Mouse (Mus musculus): Measurements from ENCODE around the gene Mbd4. TPM values are rescaled to one million over a fixed set of nuclear protein-coding genes. Genes with fewer than 3 reads are reported as not detected.

The Mbd4 gene
- 4.1 and 4.3 TPM in 2 replicates for polyA plus RNA-seq (2015; fragmentation: Nextera tagmentation; extraction: Ambion mirVana)

DNA sequence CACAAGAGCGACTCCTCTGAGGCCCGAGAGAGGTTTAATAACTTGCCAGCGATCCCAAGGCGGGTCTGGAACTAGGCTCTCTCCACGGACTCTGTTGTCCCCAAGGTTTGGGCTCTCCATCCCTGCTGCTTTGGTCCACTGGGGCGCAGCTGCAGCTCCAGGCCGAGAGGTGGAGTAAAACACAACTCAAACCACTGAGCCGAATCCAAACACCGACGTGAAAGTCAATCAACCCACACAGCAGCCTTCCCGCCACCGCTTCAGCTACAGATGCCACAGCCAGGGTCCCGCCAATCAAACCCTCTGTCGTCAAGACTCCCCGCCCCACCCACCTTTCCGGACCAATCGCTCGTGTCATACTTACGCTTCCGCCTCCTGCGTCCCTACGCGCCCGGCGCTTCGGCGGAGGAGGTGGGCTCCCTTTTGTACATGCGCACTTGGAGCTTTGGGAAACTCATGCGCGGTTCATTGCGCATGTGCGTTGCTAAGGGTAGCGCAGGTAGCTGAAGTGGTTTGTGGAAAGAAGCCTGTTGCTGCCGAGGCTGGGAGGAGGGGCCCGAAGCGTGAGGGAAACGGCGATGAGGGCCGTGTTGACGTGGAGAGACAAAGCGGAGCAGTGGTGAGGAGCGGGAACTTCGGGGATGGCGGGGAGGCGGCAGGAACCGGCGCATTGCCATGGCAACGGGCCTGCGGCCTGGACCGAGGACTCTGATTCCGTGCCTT is at the start of gene Mbd4, which contains the start of gene Ift122:
Gene Mbd4, minus strand, starts transcription at position 281 of the 723 bp plus-strand sequence.
Gene Ift122, plus strand, starts transcription at position 380 of the 723 bp plus-strand sequence.

DNA sequence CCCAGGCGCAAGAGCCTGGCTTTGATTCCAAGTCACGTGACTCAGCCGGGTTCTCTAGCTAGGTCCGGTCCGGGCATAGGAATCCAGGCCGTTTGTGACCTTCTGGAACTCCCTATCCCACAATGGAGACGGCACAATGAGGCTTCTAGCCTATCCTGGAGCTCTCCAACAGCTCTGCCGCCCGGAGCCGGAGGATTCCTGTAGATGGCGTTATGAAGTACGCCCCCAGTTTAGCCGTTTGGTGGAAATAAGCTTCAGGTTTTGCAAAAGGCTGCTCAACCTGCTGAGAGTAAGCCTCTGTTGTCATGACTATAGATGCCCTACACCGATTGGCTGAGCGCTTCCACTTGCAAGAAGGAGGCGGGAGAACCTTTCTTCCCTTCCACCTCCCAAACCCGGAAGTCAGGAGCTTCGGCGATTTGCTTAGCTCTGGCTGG is 15.0 kb downstream of the Mbd4 start, which contains the start of gene Efcab12:
Gene Efcab12, minus strand, starts transcription at position 252 of the 437 bp plus-strand sequence.

DNA sequence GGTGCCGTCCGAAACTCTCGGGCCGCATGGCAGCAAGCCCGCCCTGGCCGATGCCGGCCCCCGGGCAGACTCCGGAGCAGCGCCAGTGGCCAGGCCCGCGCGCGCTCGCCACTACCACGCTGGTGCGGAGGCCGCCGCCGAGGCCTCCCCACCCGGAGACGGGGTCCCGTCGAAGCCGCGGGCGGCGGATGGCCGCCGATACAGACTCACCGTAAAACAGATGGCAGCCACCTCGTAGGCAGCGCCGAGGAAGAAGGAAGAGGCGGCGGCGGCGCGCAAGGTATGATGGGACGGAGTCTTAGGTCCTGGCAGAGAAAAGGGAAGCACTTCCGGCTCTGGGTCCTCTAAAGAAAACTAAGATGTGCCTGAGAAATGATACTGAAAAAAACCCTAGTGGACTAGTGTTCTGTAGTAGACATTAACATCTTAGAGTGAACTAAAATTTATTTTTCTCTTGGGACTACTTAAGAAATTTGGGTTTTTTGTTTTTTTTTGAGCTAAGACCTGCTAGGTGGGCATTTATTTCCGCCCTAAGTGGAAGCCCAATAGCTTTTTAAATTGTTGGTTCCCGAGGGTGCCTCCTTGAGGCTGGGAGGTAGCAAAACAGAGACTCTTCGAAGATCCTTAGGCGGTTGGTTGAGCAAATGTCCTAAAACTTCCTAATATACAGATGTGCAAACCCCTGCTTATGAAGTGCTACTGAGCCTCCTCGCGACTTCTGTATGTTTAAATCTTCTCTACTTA is 44.5 kb downstream of the Mbd4 start, which contains the start of gene Rpl32:
Gene Rpl32, minus strand, starts transcription at position 260 of the 744 bp plus-strand sequence.

Other genes starting within 250 kb of the Mbd4 start
- gene Raf1, start 176.7 kb downstream of the Mbd4 start, polyA plus RNA-seq (2015; fragmentation: Nextera tagmentation; extraction: Ambion mirVana), result 59.1 and 62.1 TPM in 2 replicates
- gene Tmem40, start 91.0 kb downstream of the Mbd4 start, polyA plus RNA-seq (2015; fragmentation: Nextera tagmentation; extraction: Ambion mirVana), result 30.7 and 33.4 TPM in 2 replicates
- 3.6 and 3.7 TPM in 2 replicates for gene Cand2, start 78.8 kb downstream of the Mbd4 start, polyA plus RNA-seq (2015; fragmentation: Nextera tagmentation; extraction: Ambion mirVana)
- 1,823 and 1,855 TPM in 2 replicates for gene Rpl32, start 44.6 kb downstream of the Mbd4 start, polyA plus RNA-seq (2015; fragmentation: Nextera tagmentation; extraction: Ambion mirVana)
- gene Efcab12, start 15.0 kb downstream of the Mbd4 start, polyA plus RNA-seq (2015; fragmentation: Nextera tagmentation; extraction: Ambion mirVana), result 0.11 and 0.24 TPM in 2 replicates
- gene Ift122, start 99 bp upstream of the Mbd4 start, polyA plus RNA-seq (2015; fragmentation: Nextera tagmentation; extraction: Ambion mirVana), result 5.2 and 6.2 TPM in 2 replicates
- gene Rho, start 78.4 kb upstream of the Mbd4 start, polyA plus RNA-seq (2015; fragmentation: Nextera tagmentation; extraction: Ambion mirVana), result 0.10 TPM in 1 of 2 replicates, not detected in the other
- gene H1foo, start 91.6 kb upstream of the Mbd4 start, polyA plus RNA-seq (2015; fragmentation: Nextera tagmentation; extraction: Ambion mirVana), result not detected in 2 replicates
- 8.4 and 8.5 TPM in 2 replicates for gene Plxnd1, start 141.6 kb upstream of the Mbd4 start, polyA plus RNA-seq (2015; fragmentation: Nextera tagmentation; extraction: Ambion mirVana)